Mouse (Mus musculus) neural tube, embryonic 14.5 days (tissue): Measurements from ENCODE around the gene Tceal5. TPM values are rescaled to one million over a fixed set of nuclear protein-coding genes. Genes with fewer than 3 reads are reported as not detected.

Experiments
- ATAC-seq: fragments of 200-750 bp; cut with Nextera tagmentation; 2 replicates; pipeline ENCODE4 v1.8.0; 2017; ENCODE audit warnings: low read depth, mild to moderate bottlenecking, moderate TSS enrichment, moderate library complexity
- H3K27ac ChIP-seq: fragments of 300-500 bp; sonication (generic); 2 replicates; pipeline ENCODE4 v1.5.1; 2014; ENCODE audit warnings: low read depth, mild to moderate bottlenecking, control low read depth, low read length, moderate library complexity, mixed read lengths
- H3K27me3 ChIP-seq: fragments of 300-500 bp; sonication (generic); 2 replicates; pipeline ENCODE4 v1.6.1; 2014; ENCODE audit warnings: low read length; ENCODE audit not compliant: control insufficient read depth, insufficient read depth
- H3K36me3 ChIP-seq: fragments of 300-500 bp; sonication (generic); 2 replicates; pipeline ENCODE4 v1.6.1; 2014; ENCODE audit warnings: low read length, mixed read lengths; ENCODE audit not compliant: control insufficient read depth, insufficient read depth
- H3K4me1 ChIP-seq: fragments of 300-500 bp; sonication (generic); 2 replicates; pipeline ENCODE4 v1.6.1; 2014; ENCODE audit warnings: low read length; ENCODE audit not compliant: control insufficient read depth, insufficient read depth
- H3K4me2 ChIP-seq: fragments of 300-500 bp; sonication (generic); 2 replicates; pipeline ENCODE4 v1.6.1; 2014; ENCODE audit warnings: mild to moderate bottlenecking, low read depth, low read length, control low read depth
- H3K4me3 ChIP-seq: fragments of 300-500 bp; sonication (generic); 2 replicates; pipeline ENCODE4 v1.5.1; 2014; ENCODE audit warnings: low read depth, low read length, control low read depth, mixed read lengths
- H3K9ac ChIP-seq: fragments of 300-500 bp; sonication (generic); replicated peaks from 2 replicates; pipeline ENCODE4 v1.6.1; 2014; ENCODE audit warnings: low read depth, mild to moderate bottlenecking, control low read depth, low read length, mixed read lengths
- H3K9me3 ChIP-seq: fragments of 300-500 bp; sonication (generic); 2 replicates; pipeline ENCODE4 v1.6.1; 2016; ENCODE audit warnings: low read length; ENCODE audit not compliant: control insufficient read depth
- WGBS: fragments of 180-500 bp; shearing (Covaris S2); extraction: QIAGEN DNeasy Blood & Tissue Kit; methylation state at CpG from one replicate; pipeline ENCODE4 v1.1.7; 2014; 5-methylcytosine and 5-hydroxymethylcytosine counted together
- polyA plus RNA-seq: library from polyadenylated mRNA; unstranded; fragments of >200 nt; fragmentation: Nextera tagmentation; extraction: Ambion mirVana; gene quantifications from 2 replicates; pipeline ENCODE4 v1.2.1, GENCODE M21; 2014

Gene Tceal5
- 9.1 and 16.4 TPM in 2 replicates for polyA plus RNA-seq

- H3K27me3 ChIP-seq, result no peaks in the 10 kb centered on the region
- peak within 1 kb of the TSS; percentile 41 for H3K4me3 ChIP-seq
- H3K4me2 ChIP-seq, result peak within 1 kb of the TSS; percentile 44
- H3K9me3 ChIP-seq, result no peaks in the 10 kb centered on the region
- WGBS, result 15% methylated on average over 9 of the region's 9 CpGs
- peak within 1 kb of the TSS; percentile 69; the same call in 1 of the 2 replicates for H3K27ac ChIP-seq
- no peaks in the 10 kb centered on the region for H3K36me3 ChIP-seq
- peak within 1 kb of the TSS; percentile 50; the same call in 1 of the 2 replicates for H3K9ac ChIP-seq
- peak; percentile 95 for ATAC-seq
- H3K4me1 ChIP-seq, result no peaks in the 10 kb centered on the region
Measured at GRCm38 (mm10) chrX:136203664-136204066, at the start of gene Tceal5. TSS of gene Tceal5 (minus strand) at chrX:136203876.

- Histone ChIP-seq H3K4me3 (no peak overlapping the region), H3K27me3 (no peaks in the 10 kb centered on the region), H3K36me3 (no peaks in the 10 kb centered on the region), H3K9me3 (no peaks in the 10 kb centered on the region), H3K4me2 (no peak overlapping the region), H3K4me1 (no peaks in the 10 kb centered on the region), H3K9ac (no peak overlapping the region), H3K27ac (no peak overlapping the region)
- no peak for ATAC-seq
- WGBS, result 59% methylated on average over 6 of the region's 6 CpGs
Measured at GRCm38 (mm10) chrX:136252023-136252729, 48.5 kb upstream of the Tceal5 start.

- H3K36me3 ChIP-seq, result no peaks in the 10 kb centered on the region
- no peak overlapping the region for H3K4me2 ChIP-seq
- WGBS, result 73% methylated on average over 7 of the region's 7 CpGs
Measured at GRCm38 (mm10) chrX:136249671-136250070, 46.0 kb upstream of the Tceal5 start.

GRCm38 (mm10) chrX:136248811-136249210 is 45.1 kb upstream of the Tceal5 start:
- Histone ChIP-seq H3K4me2 (no peak overlapping the region), H3K27ac (no peak overlapping the region), H3K4me1 (no peaks in the 10 kb centered on the region), H3K4me3 (no peak overlapping the region), H3K9me3 (no peaks in the 10 kb centered on the region), H3K36me3 (no peaks in the 10 kb centered on the region), H3K9ac (no peak overlapping the region), H3K27me3 (no peaks in the 10 kb centered on the region)
- 68% methylated on average over 6 of the region's 6 CpGs for WGBS
- ATAC-seq, result no peak

More at GRCm38 (mm10) chrX:136249671-136250070, 46.0 kb upstream of the Tceal5 start:
- H3K4me3 ChIP-seq, result no peak overlapping the region
- no peaks in the 10 kb centered on the region for H3K27me3 ChIP-seq
- no peaks in the 10 kb centered on the region for H3K9me3 ChIP-seq
- H3K9ac ChIP-seq, result no peak overlapping the region
- no peak overlapping the region for H3K27ac ChIP-seq
- no peak for ATAC-seq
- no peaks in the 10 kb centered on the region for H3K4me1 ChIP-seq

GRCm38 (mm10) chrX:136245521-136246071 is 41.9 kb upstream of the Tceal5 start:
- peak overlapping the region; percentile 52 for H3K4me3 ChIP-seq
- peak overlapping the region; percentile 62 for H3K9ac ChIP-seq

GRCm38 (mm10) chrX:136244574-136245229 is 41.0 kb upstream of the Tceal5 start, which contains the start of gene Tceal9:
TSS of gene Tceal9 (plus strand) at chrX:136245079.
- Histone ChIP-seq H3K27me3 (no peaks in the 10 kb centered on the region), H3K4me2 (peak within 1 kb of the TSS; percentile 44), H3K4me1 (no peaks in the 10 kb centered on the region), H3K27ac (peak within 1 kb of the TSS; percentile 75), H3K4me3 (peak within 1 kb of the TSS; percentile 52), H3K9ac (peak within 1 kb of the TSS; percentile 62), H3K9me3 (no peaks in the 10 kb centered on the region), H3K36me3 (no peaks in the 10 kb centered on the region)
- 21% methylated on average over 20 of the region's 20 CpGs for WGBS
- peak; percentile 95 for ATAC-seq

More at GRCm38 (mm10) chrX:136245521-136246071, 41.9 kb upstream of the Tceal5 start:
- ATAC-seq, result peak; percentile 80
- 12% methylated on average over 15 of the region's 15 CpGs for WGBS
- peak overlapping the region; percentile 44 for H3K4me2 ChIP-seq
- H3K9me3 ChIP-seq, result no peaks in the 10 kb centered on the region
- no peaks in the 10 kb centered on the region for H3K27me3 ChIP-seq
- peak overlapping the region; percentile 75 for H3K27ac ChIP-seq
- H3K36me3 ChIP-seq, result no peaks in the 10 kb centered on the region
- H3K4me1 ChIP-seq, result no peaks in the 10 kb centered on the region

- Histone ChIP-seq H3K27ac (no peak overlapping the region), H3K4me2 (no peak overlapping the region), H3K4me3 (no peak overlapping the region), H3K9ac (no peak overlapping the region), H3K27me3 (no peaks in the 10 kb centered on the region), H3K9me3 (no peaks in the 10 kb centered on the region), H3K36me3 (no peaks in the 10 kb centered on the region), H3K4me1 (no peaks in the 10 kb centered on the region)
- WGBS, result 78% methylated on average over 2 of the region's 2 CpGs
- ATAC-seq, result no peak
Measured at GRCm38 (mm10) chrX:136243181-136243580, 39.5 kb upstream of the Tceal5 start.

GRCm38 (mm10) chrX:136238118-136238517 is 34.4 kb upstream of the Tceal5 start:
- H3K27ac ChIP-seq, result no peak overlapping the region
- H3K4me3 ChIP-seq, result no peak overlapping the region
- no peaks in the 10 kb centered on the region for H3K4me1 ChIP-seq
- no peaks in the 10 kb centered on the region for H3K9me3 ChIP-seq
- ATAC-seq, result no peak
- H3K9ac ChIP-seq, result no peak overlapping the region
- WGBS, result 50% methylated on average over 3 of the region's 3 CpGs
- no peaks in the 10 kb centered on the region for H3K36me3 ChIP-seq
- H3K4me2 ChIP-seq, result no peak overlapping the region
- H3K27me3 ChIP-seq, result no peaks in the 10 kb centered on the region

GRCm38 (mm10) chrX:136227768-136228167 is 24.1 kb upstream of the Tceal5 start:
- Histone ChIP-seq H3K4me1 (no peaks in the 10 kb centered on the region), H3K9me3 (no peaks in the 10 kb centered on the region), H3K27me3 (no peaks in the 10 kb centered on the region), H3K4me2 (no peak overlapping the region), H3K27ac (no peak overlapping the region), H3K9ac (no peak overlapping the region), H3K4me3 (no peak overlapping the region), H3K36me3 (no peaks in the 10 kb centered on the region)
- ATAC-seq, result no peak
- 61% methylated on average over 5 of the region's 5 CpGs for WGBS
